Mouse (Mus musculus) lung, postnatal 0 days (tissue): Measurements from ENCODE around the gene Nap1l4.

ENCODE experiments used
- CTCF ChIP-seq: IDR thresholded peaks from 2 replicates; pipeline ENCODE4 v1.5.1; 2016; ENCODE audit warnings: antibody characterized with exemption, mild to moderate bottlenecking
- EP300 ChIP-seq: IDR thresholded peaks from 2 replicates; pipeline ENCODE4 v1.6.1; 2016; ENCODE audit warnings: antibody characterized with exemption, mild to moderate bottlenecking, control low read depth

- TF ChIP-seq CTCF (no peak), EP300 (no peak)
Measured at GRCm38 (mm10) chr7:143592255-143592654, 43.3 kb upstream of the Nap1l4 start.
